Mouse (Mus musculus): ENCODE measurements around the gene Trim58. TPM values are rescaled to one million over a fixed set of nuclear protein-coding genes. Genes with fewer than 3 reads are reported as not detected.

Trim58 gene
- polyA plus RNA-seq (2015; fragmentation: Illumina TruSeq; extraction: RNeasy Lipid Tissue Mini Kit (QIAGEN cat#74804); ENCODE audit: low read depth, low replicate concordance) = not detected

DNA sequence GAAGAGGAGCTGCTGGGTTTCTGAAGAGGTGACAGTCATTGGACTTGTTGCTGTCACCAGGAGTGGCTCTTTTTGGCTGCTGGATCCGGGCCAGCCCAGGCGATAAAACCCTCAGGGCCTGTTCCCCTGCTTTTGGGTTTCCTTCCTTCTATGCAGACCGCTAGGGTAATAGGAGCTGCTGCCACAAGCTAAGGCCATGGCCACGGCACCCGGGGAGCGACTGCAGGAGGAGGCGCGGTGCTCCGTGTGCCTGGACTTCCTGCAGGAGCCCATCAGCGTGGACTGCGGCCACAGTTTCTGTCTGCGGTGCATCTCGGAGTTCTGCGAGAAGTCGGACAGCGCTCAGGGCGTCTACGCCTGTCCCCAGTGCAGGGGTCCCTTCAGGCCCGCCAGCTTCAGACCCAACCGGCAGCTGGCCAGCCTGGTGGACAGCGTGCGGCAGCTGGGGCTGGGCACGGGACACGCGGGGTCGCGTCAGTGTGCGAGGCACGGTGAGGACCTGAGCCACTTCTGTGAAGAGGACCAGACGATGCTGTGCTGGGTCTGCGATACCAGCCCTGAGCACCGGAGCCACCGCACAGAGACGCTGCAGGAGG lies at the start of gene Trim58:
Gene Trim58, plus strand, starts transcription at position 194 of the 596 bp plus-strand sequence.

DNA sequence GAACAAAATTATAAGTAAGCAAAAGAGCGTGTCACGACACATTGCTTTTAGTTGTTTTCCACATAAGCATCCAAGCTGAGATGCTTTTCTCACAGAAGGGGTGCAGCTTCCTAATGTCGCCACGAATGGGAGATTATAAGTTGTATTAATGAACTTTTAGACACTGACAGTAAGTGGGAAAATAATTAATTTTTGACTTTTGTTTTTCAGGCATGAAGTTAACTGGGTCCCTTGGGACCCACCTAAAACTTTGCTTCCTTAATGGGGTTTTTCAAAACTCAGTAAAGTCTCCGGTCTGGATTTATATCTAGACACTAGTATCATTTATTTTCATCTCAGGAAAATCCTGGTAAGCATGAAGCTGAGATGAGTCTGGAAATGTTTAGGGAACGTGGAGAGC lies 45.5 kb upstream of the Trim58 start, which contains the start of gene Olfr324:
Gene Olfr324, plus strand, starts transcription at position 301 of the 400 bp plus-strand sequence.

GRCm38 (mm10) chr11:58615975-58616374 lies 24.3 kb upstream of the Trim58 start, which contains the start of gene 2210407C18Rik:
Gene 2210407C18Rik (minus strand): TSS chr11:58616075.

DNA sequence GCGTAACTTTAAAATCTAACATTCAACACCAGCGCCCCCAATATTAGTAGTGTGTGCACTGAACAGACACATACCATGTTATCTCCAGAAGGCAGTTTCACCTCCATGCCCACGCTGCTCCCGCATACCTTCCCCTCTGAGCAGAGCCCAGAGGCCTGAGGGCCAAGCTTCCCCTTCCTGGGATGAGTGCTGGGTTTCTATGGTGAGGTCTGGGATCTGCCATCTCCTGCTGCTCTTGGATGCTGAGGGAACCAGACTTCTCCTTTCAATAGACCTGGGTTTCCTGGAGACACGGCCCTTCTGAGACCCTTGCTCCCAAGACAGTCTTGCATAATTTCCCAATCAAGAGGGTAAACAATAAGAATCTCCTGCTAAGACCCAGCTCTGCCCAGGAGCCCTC lies 9.9 kb upstream of the Trim58 start, which contains the start of gene Olfr323:
Gene Olfr323, minus strand, starts transcription at position 101 of the 400 bp plus-strand sequence.

GRCm38 (mm10) chr11:58658596-58658995 lies 18.3 kb downstream of the Trim58 start, which contains the start of gene Olfr322:
Gene Olfr322 (plus strand): TSS chr11:58658782.

GRCm38 (mm10) chr11:58680799-58681198 lies 40.5 kb downstream of the Trim58 start, which contains the start of gene Olfr320:
Gene Olfr320 (plus strand): TSS chr11:58681099.

GRCm38 (mm10) chr11:58698862-58699261 lies 58.6 kb downstream of the Trim58 start, which contains the start of gene Olfr319:
Gene Olfr319 (plus strand): TSS chr11:58699162.

Other genes with a start within 250 kb of the Trim58 start
- not detected for gene 1810065E05Rik, start 219.4 kb upstream of the Trim58 start, polyA plus RNA-seq (2015; fragmentation: Illumina TruSeq; extraction: RNeasy Lipid Tissue Mini Kit (QIAGEN cat#74804); ENCODE audit: low read depth, low replicate concordance)
- not detected for gene Gm12253, start 207.9 kb upstream of the Trim58 start, polyA plus RNA-seq (2015; fragmentation: Illumina TruSeq; extraction: RNeasy Lipid Tissue Mini Kit (QIAGEN cat#74804); ENCODE audit: low read depth, low replicate concordance)
- not detected for gene Lypd9, start 187.5 kb upstream of the Trim58 start, polyA plus RNA-seq (2015; fragmentation: Illumina TruSeq; extraction: RNeasy Lipid Tissue Mini Kit (QIAGEN cat#74804); ENCODE audit: low read depth, low replicate concordance)
- not detected for gene Olfr30, start 178.2 kb upstream of the Trim58 start, polyA plus RNA-seq (2015; fragmentation: Illumina TruSeq; extraction: RNeasy Lipid Tissue Mini Kit (QIAGEN cat#74804); ENCODE audit: low read depth, low replicate concordance)
- gene Olfr332, start 147.9 kb upstream of the Trim58 start, polyA plus RNA-seq (2015; fragmentation: Illumina TruSeq; extraction: RNeasy Lipid Tissue Mini Kit (QIAGEN cat#74804); ENCODE audit: low read depth, low replicate concordance) = not detected
- not detected for gene Olfr331, start 137.9 kb upstream of the Trim58 start, polyA plus RNA-seq (2015; fragmentation: Illumina TruSeq; extraction: RNeasy Lipid Tissue Mini Kit (QIAGEN cat#74804); ENCODE audit: low read depth, low replicate concordance)
- gene Olfr330, start 105.6 kb upstream of the Trim58 start, polyA plus RNA-seq (2015; fragmentation: Illumina TruSeq; extraction: RNeasy Lipid Tissue Mini Kit (QIAGEN cat#74804); ENCODE audit: low read depth, low replicate concordance) = not detected
- gene Olfr329-ps, start 94.0 kb upstream of the Trim58 start, polyA plus RNA-seq (2015; fragmentation: Illumina TruSeq; extraction: RNeasy Lipid Tissue Mini Kit (QIAGEN cat#74804); ENCODE audit: low read depth, low replicate concordance) = not detected
- gene Olfr328, start 84.8 kb upstream of the Trim58 start, polyA plus RNA-seq (2015; fragmentation: Illumina TruSeq; extraction: RNeasy Lipid Tissue Mini Kit (QIAGEN cat#74804); ENCODE audit: low read depth, low replicate concordance) = not detected
- gene Olfr224, start 69.9 kb upstream of the Trim58 start, polyA plus RNA-seq (2015; fragmentation: Illumina TruSeq; extraction: RNeasy Lipid Tissue Mini Kit (QIAGEN cat#74804); ENCODE audit: low read depth, low replicate concordance) = not detected
- gene Olfr325, start 62.7 kb upstream of the Trim58 start, polyA plus RNA-seq (2015; fragmentation: Illumina TruSeq; extraction: RNeasy Lipid Tissue Mini Kit (QIAGEN cat#74804); ENCODE audit: low read depth, low replicate concordance) = not detected
- gene Olfr324, start 45.4 kb upstream of the Trim58 start, polyA plus RNA-seq (2015; fragmentation: Illumina TruSeq; extraction: RNeasy Lipid Tissue Mini Kit (QIAGEN cat#74804); ENCODE audit: low read depth, low replicate concordance) = not detected
- gene 2210407C18Rik, start 24.4 kb upstream of the Trim58 start, polyA plus RNA-seq (2015; fragmentation: Illumina TruSeq; extraction: RNeasy Lipid Tissue Mini Kit (QIAGEN cat#74804); ENCODE audit: low read depth, low replicate concordance) = not detected
- gene Olfr323, start 10.0 kb upstream of the Trim58 start, polyA plus RNA-seq (2015; fragmentation: Illumina TruSeq; extraction: RNeasy Lipid Tissue Mini Kit (QIAGEN cat#74804); ENCODE audit: low read depth, low replicate concordance) = not detected
- not detected for gene Olfr322, start 18.3 kb downstream of the Trim58 start, polyA plus RNA-seq (2015; fragmentation: Illumina TruSeq; extraction: RNeasy Lipid Tissue Mini Kit (QIAGEN cat#74804); ENCODE audit: low read depth, low replicate concordance)
- gene Olfr320, start 40.6 kb downstream of the Trim58 start, polyA plus RNA-seq (2015; fragmentation: Illumina TruSeq; extraction: RNeasy Lipid Tissue Mini Kit (QIAGEN cat#74804); ENCODE audit: low read depth, low replicate concordance) = not detected
- gene Olfr319, start 58.7 kb downstream of the Trim58 start, polyA plus RNA-seq (2015; fragmentation: Illumina TruSeq; extraction: RNeasy Lipid Tissue Mini Kit (QIAGEN cat#74804); ENCODE audit: low read depth, low replicate concordance) = not detected
- gene Olfr318, start 83.5 kb downstream of the Trim58 start, polyA plus RNA-seq (2015; fragmentation: Illumina TruSeq; extraction: RNeasy Lipid Tissue Mini Kit (QIAGEN cat#74804); ENCODE audit: low read depth, low replicate concordance) = not detected
- not detected for gene Olfr317, start 98.7 kb downstream of the Trim58 start, polyA plus RNA-seq (2015; fragmentation: Illumina TruSeq; extraction: RNeasy Lipid Tissue Mini Kit (QIAGEN cat#74804); ENCODE audit: low read depth, low replicate concordance)
- gene Olfr316, start 112.3 kb downstream of the Trim58 start, polyA plus RNA-seq (2015; fragmentation: Illumina TruSeq; extraction: RNeasy Lipid Tissue Mini Kit (QIAGEN cat#74804); ENCODE audit: low read depth, low replicate concordance) = 1.3 TPM
- gene Olfr315, start 132.7 kb downstream of the Trim58 start, polyA plus RNA-seq (2015; fragmentation: Illumina TruSeq; extraction: RNeasy Lipid Tissue Mini Kit (QIAGEN cat#74804); ENCODE audit: low read depth, low replicate concordance) = not detected
- gene Olfr314, start 142.5 kb downstream of the Trim58 start, polyA plus RNA-seq (2015; fragmentation: Illumina TruSeq; extraction: RNeasy Lipid Tissue Mini Kit (QIAGEN cat#74804); ENCODE audit: low read depth, low replicate concordance) = not detected
- 10.0 TPM for gene Fam183b, start 161.5 kb downstream of the Trim58 start, polyA plus RNA-seq (2015; fragmentation: Illumina TruSeq; extraction: RNeasy Lipid Tissue Mini Kit (QIAGEN cat#74804); ENCODE audit: low read depth, low replicate concordance)
- gene Olfr313, start 174.5 kb downstream of the Trim58 start, polyA plus RNA-seq (2015; fragmentation: Illumina TruSeq; extraction: RNeasy Lipid Tissue Mini Kit (QIAGEN cat#74804); ENCODE audit: low read depth, low replicate concordance) = not detected
- gene Olfr312, start 188.8 kb downstream of the Trim58 start, polyA plus RNA-seq (2015; fragmentation: Illumina TruSeq; extraction: RNeasy Lipid Tissue Mini Kit (QIAGEN cat#74804); ENCODE audit: low read depth, low replicate concordance) = not detected
- gene Olfr311, start 198.8 kb downstream of the Trim58 start, polyA plus RNA-seq (2015; fragmentation: Illumina TruSeq; extraction: RNeasy Lipid Tissue Mini Kit (QIAGEN cat#74804); ENCODE audit: low read depth, low replicate concordance) = not detected
- gene Gm12258, start 206.7 kb downstream of the Trim58 start, polyA plus RNA-seq (2015; fragmentation: Illumina TruSeq; extraction: RNeasy Lipid Tissue Mini Kit (QIAGEN cat#74804); ENCODE audit: low read depth, low replicate concordance) = 18.0 TPM
- gene 2810021J22Rik, start 226.8 kb downstream of the Trim58 start, polyA plus RNA-seq (2015; fragmentation: Illumina TruSeq; extraction: RNeasy Lipid Tissue Mini Kit (QIAGEN cat#74804); ENCODE audit: low read depth, low replicate concordance) = 7.1 TPM